In the genomic region with DNA sequence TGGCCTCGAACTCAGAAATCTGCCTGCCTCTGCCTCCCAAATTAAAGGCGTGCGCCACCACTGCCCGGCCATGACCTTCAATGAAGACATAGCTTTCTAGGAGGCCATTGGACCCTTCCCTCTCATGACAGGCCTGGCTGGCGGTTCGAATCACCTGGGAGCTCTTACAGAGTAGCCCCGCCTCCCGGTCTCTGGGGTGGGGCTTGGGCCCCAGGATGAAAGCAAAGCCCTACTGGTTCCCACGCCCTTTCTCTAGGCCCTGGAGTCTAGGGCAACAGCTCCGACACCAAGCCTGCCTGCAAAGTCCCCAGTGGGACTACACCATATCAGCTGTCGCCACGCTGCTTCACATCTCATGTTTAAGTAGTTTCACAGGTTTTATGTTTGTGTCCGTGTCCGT, we compare ENCODE assay signal across 25 mouse cellular contexts. TPM values are rescaled to one million over a fixed set of nuclear protein-coding genes. Genes with fewer than 3 reads are reported as not detected.
"Had no signal": no experiment of that assay in that cellular context is flagged by ENCODE, and none has a peak within 500 bp of the region (broad histone marks: within the 10 kb centered on the region; RNA-seq: fewer than 3 reads in every experiment).

No protein-coding gene starts in this region.

- ATAC-seq: midbrain, embryonic 15.5 days had no signal

- H3K9me3 ChIP-seq: limb, embryonic 10.5 days; limb, embryonic 13.5 days; liver, embryonic 15.5 days; lung, embryonic 15.5 days; neural tube, embryonic 12.5 days; neural tube, embryonic 15.5 days had no signal

- H3K4me2 ChIP-seq: limb, embryonic 13.5 days; lung, embryonic 15.5 days; midbrain, embryonic 15.5 days; neural tube, embryonic 12.5 days; neural tube, embryonic 15.5 days had no signal

- H3K36me3 ChIP-seq: limb, embryonic 10.5 days; limb, embryonic 13.5 days; lung, embryonic 15.5 days; midbrain, embryonic 10.5 days; midbrain, embryonic 15.5 days; neural tube, embryonic 12.5 days; neural tube, embryonic 15.5 days had no signal

- H3K9ac ChIP-seq: limb, embryonic 13.5 days; liver, embryonic 15.5 days; lung, embryonic 15.5 days; midbrain, embryonic 15.5 days; neural tube, embryonic 12.5 days; neural tube, embryonic 15.5 days had no signal

- H3K4me3 ChIP-seq: limb, embryonic 10.5 days; limb, embryonic 13.5 days; liver, embryonic 12.5 days; liver, embryonic 15.5 days; lung, embryonic 15.5 days; megakaryocyte, embryonic 14.5 days; midbrain, embryonic 10.5 days; midbrain, embryonic 15.5 days; neural tube, embryonic 12.5 days; neural tube, embryonic 15.5 days had no signal

- DNase-seq: kidney, adult 18-20 months; kidney, adult 9 months; kidney, postnatal 14 days; kidney, postnatal 4 days; lung, adult 18-20 months; lung, postnatal 10 days; lung, postnatal 36 days; right cerebral cortex, adult 18-20 months; right cerebral cortex, postnatal 25 days; spleen, adult 18-20 months; thymus, postnatal 25 days had no signal

- H3K27ac ChIP-seq: limb, embryonic 10.5 days; limb, embryonic 13.5 days; liver, embryonic 15.5 days; lung, embryonic 15.5 days; midbrain, embryonic 10.5 days; midbrain, embryonic 15.5 days; neural tube, embryonic 12.5 days; neural tube, embryonic 15.5 days had no signal

RNA-seq across cellular contexts. Expression of gene Pgc, which starts 17.4 kb away (rescaled TPM):
- total RNA-seq: layer of hippocampus, adult 18-20 months; layer of hippocampus, postnatal 25 days; left cerebral cortex, adult 18-20 months; left cerebral cortex, postnatal 25 days had no signal
- polyA plus RNA-seq: limb, embryonic 10.5 days; liver, embryonic 12.5 days; liver, embryonic 15.5 days; midbrain, embryonic 15.5 days; neural tube, embryonic 12.5 days; neural tube, embryonic 15.5 days had no signal

RNA-seq across cellular contexts. Expression of gene Prickle4, which starts 49.5 kb away (rescaled TPM):
- polyA plus RNA-seq: liver, embryonic 12.5 days; liver, embryonic 15.5 days had no signal

RNA-seq across cellular contexts. Expression of gene Gm21981, which starts 49.8 kb away (rescaled TPM):
- polyA plus RNA-seq: liver, embryonic 15.5 days had no signal
